Mouse (Mus musculus) liver, embryonic 14.5 days (tissue): Measurements from ENCODE around the gene Flvcr1. TPM values are rescaled to one million over a fixed set of nuclear protein-coding genes. Genes with fewer than 3 reads are reported as not detected.

Source experiments
- ATAC-seq: fragments of 200-750 bp; cut with Nextera tagmentation; 2 replicates; pipeline ENCODE4 v1.8.0; 2017; ENCODE audit warnings: moderate number of reproducible peaks, mild to moderate bottlenecking, moderate library complexity; ENCODE audit not compliant: insufficient read depth
- DNase-seq, 3 experiments: peaks; one replicate each; pipeline ENCODE4 v3.0.0-alpha.2; 2012 to 2013; ENCODE audit warnings: low read depth in 3 of 3, low spot score in 3 of 3
- H3K27ac ChIP-seq: fragments of 300-500 bp; sonication (generic); 2 replicates; pipeline ENCODE4 v1.5.1; 2014; ENCODE audit warnings: moderate library complexity, mild to moderate bottlenecking, control low read depth, inconsistent platforms
- H3K27me3 ChIP-seq: fragments of 300-500 bp; sonication (generic); 2 replicates; pipeline ENCODE4 v1.6.1; 2014; ENCODE audit warnings: mild to moderate bottlenecking, low read length, moderate library complexity; ENCODE audit not compliant: control insufficient read depth, insufficient read depth
- H3K36me3 ChIP-seq: fragments of 300-500 bp; sonication (generic); replicated peaks from 2 replicates; pipeline ENCODE4 v1.6.1; 2014; ENCODE audit warnings: low read depth; ENCODE audit not compliant: control insufficient read depth, insufficient read depth
- H3K4me1 ChIP-seq, 2 experiments: fragments of 200-500 bp in 1 of 2; fragments of 300-500 bp in 1 of 2; sonication (generic) in 1 of 2; replicated peaks; 2 replicates each; pipeline ENCODE4 v1.6.1; 2012 to 2014; ENCODE audit warnings: antibody characterized with exemption in 1 of 2, inconsistent platforms in 1 of 2, low read length in 1 of 2; ENCODE audit not compliant: control insufficient read depth in 2 of 2, insufficient read depth in 2 of 2
- H3K4me2 ChIP-seq: fragments of 300-500 bp; sonication (generic); 2 replicates; pipeline ENCODE4 v1.6.1; 2014; ENCODE audit warnings: low read depth, mild to moderate bottlenecking, control low read depth, moderate library complexity
- H3K4me3 ChIP-seq, 2 experiments: fragments of 200-500 bp in 1 of 2; fragments of 300-500 bp in 1 of 2; sonication (generic) in 1 of 2; 2 replicates each; pipeline ENCODE4 v1.5.1; 2012 to 2014; ENCODE audit warnings: low read depth in 2 of 2, low read length in 2 of 2, mild to moderate bottlenecking in 2 of 2, control low read depth in 1 of 2, inconsistent platforms in 1 of 2, moderate library complexity in 1 of 2; ENCODE audit not compliant: insufficient read depth in 1 of 2
- H3K9ac ChIP-seq: fragments of 300-500 bp; sonication (generic); replicated peaks from 2 replicates; pipeline ENCODE4 v1.6.1; 2014; ENCODE audit warnings: mild to moderate bottlenecking, control low read depth, moderate library complexity
- H3K9me3 ChIP-seq: fragments of 300-500 bp; sonication (generic); 2 replicates; pipeline ENCODE4 v1.6.1; 2016; ENCODE audit warnings: low read length, mixed read lengths; ENCODE audit not compliant: control insufficient read depth
- CTCF ChIP-seq: IDR thresholded peaks from 2 replicates; pipeline ENCODE4 v1.5.1; 2016; ENCODE audit warnings: antibody characterized with exemption, low read depth, control low read depth
- EP300 ChIP-seq: IDR thresholded peaks from 2 replicates; pipeline ENCODE4 v1.6.1; 2016; ENCODE audit warnings: antibody characterized with exemption, low read depth
- WGBS: fragments of 180-500 bp; shearing (Covaris S2); extraction: QIAGEN DNeasy Blood & Tissue Kit; methylation state at CpG from one replicate; pipeline ENCODE4 v1.1.7; 2014; ENCODE audit not compliant: insufficient replicate concordance; 5-methylcytosine and 5-hydroxymethylcytosine counted together
- polyA plus RNA-seq, 2 experiments: library from polyadenylated mRNA; depleted of rRNA in 1 of 2; stranded (reverse) in 1 of 2; unstranded in 1 of 2; fragments of >200 nt; fragmentation: Nextera tagmentation in 1 of 2; extraction: Ambion mirVana in 1 of 2; gene quantifications; 2 replicates each; pipeline versions ENCODE4 v1.2.1 to v1.2.3; 2012 to 2014

Gene Flvcr1
- polyA plus RNA-seq, 2 experiments: 4.9 to 6.4 TPM

GRCm38 (mm10) chr1:191020217-191020924 lies 5.6 kb downstream of the Flvcr1 start:
- H3K9me3 ChIP-seq: no peaks in the 10 kb centered on the region
- H3K27me3 ChIP-seq: no peaks in the 10 kb centered on the region
- no peak for ATAC-seq
- no peak overlapping the region for H3K4me2 ChIP-seq
- peaks cover 0 to 2% of the 10 kb centered on the region in 2 experiments; a peak in 3 of 4 replicates for H3K4me1 ChIP-seq
- no peak for DNase-seq
- WGBS: 77% methylated on average over 3 of the region's 3 CpGs
- no peaks in the 10 kb centered on the region for H3K36me3 ChIP-seq
- TF ChIP-seq CTCF (no peak), EP300 (no peak)
- H3K27ac ChIP-seq: no peak overlapping the region
- H3K9ac ChIP-seq: no peak overlapping the region
- no peak overlapping the region for H3K4me3 ChIP-seq

GRCm38 (mm10) chr1:191019803-191020202 lies 6.2 kb downstream of the Flvcr1 start:
- Histone ChIP-seq H3K36me3 (no peaks in the 10 kb centered on the region), H3K4me3 (no peak overlapping the region), H3K4me1 (no peaks in the 10 kb centered on the region; a peak in 2 of 4 replicates), H3K9me3 (no peaks in the 10 kb centered on the region), H3K4me2 (no peak overlapping the region), H3K9ac (no peak overlapping the region), H3K27me3 (no peaks in the 10 kb centered on the region), H3K27ac (no peak overlapping the region)
- ATAC-seq: no peak
- no peak for DNase-seq
- no peak for TF ChIP-seq CTCF
- 85% methylated on average over 5 of the region's 5 CpGs for WGBS

GRCm38 (mm10) chr1:191014271-191014670 lies 11.7 kb downstream of the Flvcr1 start:
- 80% methylated on average over 3 of the region's 3 CpGs for WGBS
- no peak for DNase-seq
- TF ChIP-seq CTCF (no peak), EP300 (no peak)
- Histone ChIP-seq H3K4me1 (no peaks in the 10 kb centered on the region), H3K4me3 (no peak overlapping the region), H3K9ac (no peak overlapping the region), H3K27me3 (no peaks in the 10 kb centered on the region), H3K4me2 (no peak overlapping the region), H3K36me3 (no peaks in the 10 kb centered on the region; the same call in 1 of the 2 replicates), H3K27ac (no peak overlapping the region), H3K9me3 (no peaks in the 10 kb centered on the region)
- ATAC-seq: no peak

- peak; percentile 57 for TF ChIP-seq CTCF
- no peak for TF ChIP-seq EP300
- no peaks in the 10 kb centered on the region for H3K9me3 ChIP-seq
- no peaks in the 10 kb centered on the region for H3K27me3 ChIP-seq
- DNase-seq (no peak), ATAC-seq (no peak)
- H3K4me3 ChIP-seq: no peak overlapping the region
- H3K4me2 ChIP-seq: no peak overlapping the region
- no peaks in the 10 kb centered on the region for H3K4me1 ChIP-seq
- WGBS: 91% methylated on average over 5 of the region's 5 CpGs
- H3K9ac ChIP-seq: no peak overlapping the region
- H3K36me3 ChIP-seq: peaks cover 3% of the 10 kb centered on the region; the same call in 1 of the 2 replicates
- no peak overlapping the region for H3K27ac ChIP-seq
Observed at GRCm38 (mm10) chr1:191008707-191009106, 17.3 kb downstream of the Flvcr1 start.

GRCm38 (mm10) chr1:191002201-191002600 lies 23.8 kb downstream of the Flvcr1 start:
- peak; percentile 58 for TF ChIP-seq CTCF
- TF ChIP-seq EP300: no peak
- Histone ChIP-seq H3K36me3 (no peaks in the 10 kb centered on the region; the same call in 1 of the 2 replicates), H3K27me3 (no peaks in the 10 kb centered on the region), H3K27ac (no peak overlapping the region), H3K9ac (no peak overlapping the region), H3K4me1 (no peaks in the 10 kb centered on the region), H3K4me2 (no peak overlapping the region), H3K4me3 (no peak overlapping the region), H3K9me3 (no peaks in the 10 kb centered on the region)
- no peak for ATAC-seq
- no peak for DNase-seq
- WGBS: 55% methylated on average over 6 of the region's 6 CpGs
